Comparison of ENCODE assay signal across 22 mouse cellular contexts in genomic region chr15:11292246-11292645, GRCm38 (mm10).
DNase-seq lines count a peak whose midpoint lies in the region; ATAC-seq and TF ChIP-seq lines count a peak whose summit lies in the region.
"Had no signal": no experiment of that assay in that cellular context is flagged by ENCODE, and none has a peak within 500 bp of the region (broad histone marks: within the 10 kb centered on the region; RNA-seq: fewer than 3 reads in every experiment).

No protein-coding gene starts in this region.

- no peaks in the 10 kb centered on the region for H3K79me2 ChIP-seq in CH12.LX (replicated peaks; ENCODE audit: control insufficient read depth, extremely low read depth, insufficient read depth, poor library complexity, severe bottlenecking)

- WGBS in hindbrain, embryonic 11.5 days: 86% methylated on average over 5 of the region's 5 CpGs

- H3K36me3 ChIP-seq in CH12.LX (replicated peaks in 1 of 2; ENCODE audit: control insufficient read depth in 1 of 2, insufficient read depth in 1 of 2, low read length in 1 of 2): no peaks in the 10 kb centered on the region
- no peaks in the 10 kb centered on the region for H3K36me3 ChIP-seq in hindbrain, embryonic 11.5 days (ENCODE audit: control insufficient read depth, insufficient read depth, low read length)
- H3K36me3 ChIP-seq: G1E had no signal

- peak; percentile 7 for DNase-seq in CH12.LX (ENCODE audit: extremely low read depth)
- DNase-seq in Muller cell, postnatal 12 days (ENCODE audit: inconsistent ontology term): peak; percentile 19
- DNase-seq in telencephalon, adult 2 months (ENCODE audit: low read depth, low spot score): peak; percentile 5
- no peak for DNase-seq in cerebellum, postnatal 14 days
- DNase-seq in spleen, postnatal 4 days (ENCODE audit: low spot score in 2 of 2): no peak
- DNase-seq in hindbrain, embryonic 11.5 days (ENCODE audit: low spot score): no peak
- DNase-seq: adrenal gland, adult 2 months; adrenal gland, adult 8-10 months; adrenal gland, postnatal 10 days; adrenal gland, postnatal 14 days; adrenal gland, postnatal 25 days; adrenal gland, postnatal 36 days; B cell, adult 2 months; cerebellum, adult 11 months; cerebellum, adult 11-12 months; cerebellum, adult 18-20 months; cerebellum, adult 2 months; cerebellum, adult 8-10 months had no signal

- H3K4me2 ChIP-seq in CH12.LX (ENCODE audit: insufficient read depth, low read depth, poor library complexity, severe bottlenecking): peak overlapping the region; percentile 51
- no peak overlapping the region for H3K4me2 ChIP-seq in hindbrain, embryonic 11.5 days (replicated peaks; ENCODE audit: low read depth, low read length)

- peaks cover 2 to 13% of the 10 kb centered on the region in 2 experiments; a peak in 2 of 4 replicates for H3K4me1 ChIP-seq in CH12.LX (ENCODE audit: control insufficient read depth in 1 of 2, insufficient read depth in 2 of 2)
- H3K4me1 ChIP-seq in hindbrain, embryonic 11.5 days (replicated peaks; ENCODE audit: control insufficient read depth, insufficient read depth, low read length): no peaks in the 10 kb centered on the region

- H3K9me3 ChIP-seq in CH12.LX (replicated peaks; ENCODE audit: low read length): no peaks in the 10 kb centered on the region
- no peaks in the 10 kb centered on the region for H3K9me3 ChIP-seq in hindbrain, embryonic 11.5 days (ENCODE audit: control insufficient read depth, low read length)
- H3K9me3 ChIP-seq: G1E had no signal

- no peak for TF ChIP-seq RAD21 in CH12.LX (IDR thresholded peaks at IDR 0.05; ENCODE audit: low read depth, low read length)

- H3K27ac ChIP-seq in CH12.LX (ENCODE audit: insufficient read depth, low read depth): no peak overlapping the region
- no peak overlapping the region for H3K27ac ChIP-seq in hindbrain, embryonic 11.5 days (ENCODE audit: low read depth, low read length)

- in situ Hi-C loops in CH12.LX (cut with MboI; ENCODE audit: low pct_ligation_motif_present, low pct_unique_long_range_greater_than_20kb, low sequenced_read_pairs): no loop called here

- no peak for ATAC-seq in hindbrain, embryonic 11.5 days (ENCODE audit: low FRiP score)
- ATAC-seq: activated CD4-positive, CD25-positive, alpha-beta regulatory T cell, adult 4 months; CD4-positive, CD25-positive, alpha-beta regulatory T cell, adult 4 months; Patski had no signal

- no peak for TF ChIP-seq CTCF in CH12.LX (conservative IDR thresholded peaks at IDR 0.05 in 1 of 2, IDR thresholded peaks at IDR 0.05 in 1 of 2; ENCODE audit: low read depth in 2 of 2, low read length in 2 of 2)

- H3K9ac ChIP-seq in CH12.LX (ENCODE audit: insufficient read depth, low read depth): no peak overlapping the region; the same call in 1 of the 2 replicates
- H3K9ac ChIP-seq in hindbrain, embryonic 11.5 days (ENCODE audit: low read depth, low read length): no peak overlapping the region

- no peak overlapping the region for H3K4me3 ChIP-seq in CH12.LX (replicated peaks in 1 of 3; ENCODE audit: low read depth in 2 of 3, low read length in 2 of 3, poor library complexity in 1 of 3)
- no peak overlapping the region for H3K4me3 ChIP-seq in hindbrain, embryonic 11.5 days (ENCODE audit: low read depth, low read length)

- no peaks in the 10 kb centered on the region for H3K27me3 ChIP-seq in CH12.LX (replicated peaks)
- no peaks in the 10 kb centered on the region for H3K27me3 ChIP-seq in hindbrain, embryonic 11.5 days (ENCODE audit: control insufficient read depth, insufficient read depth, low read length)

- no peak for TF ChIP-seq POLR2A in CH12.LX (IDR thresholded peaks at IDR 0.05; ENCODE audit: low read depth, low read length)

- dilution Hi-C loops in CH12.LX (cut with MboI; ENCODE audit: extremely low pct_ligation_motif_present, extremely low pct_unique_long_range_greater_than_20kb, low sequenced_read_pairs): no loop called here

- TF ChIP-seq EP300 in CH12.LX (IDR thresholded peaks at IDR 0.05; ENCODE audit: low read length): peak; percentile 78

TF ChIP-seq in CH12.LX, 34 proteins besides CTCF, POLR2A, EP300 and RAD21:
- TF ChIP-seq NELFE (IDR thresholded peaks at IDR 0.05; ENCODE audit: low read depth, low read length): 0 out of 2 replicates have a peak, but pooled peaks have one; percentile 21
- peak; percentile 45 for TF ChIP-seq BHLHE40 (IDR thresholded peaks at IDR 0.05; ENCODE audit: low read depth, low read length)
- no peak for TF ChIP-seq HCFC1 (IDR thresholded peaks at IDR 0.05; ENCODE audit: low read depth, low read length)
- no peak for TF ChIP-seq UBTF (IDR thresholded peaks at IDR 0.05; ENCODE audit: low read depth, low read length)
- no peak for TF ChIP-seq GABPA (IDR thresholded peaks at IDR 0.05; ENCODE audit: insufficient replicate concordance, low read depth, low read length)
- no peak for TF ChIP-seq SMC3 (IDR thresholded peaks at IDR 0.05; ENCODE audit: low read depth, low read length)
- peak; percentile 64 for TF ChIP-seq RCOR1 (conservative IDR thresholded peaks at IDR 0.05; ENCODE audit: low read depth, low read length)
- peak; percentile 50; the same call in 1 of the 2 replicates for TF ChIP-seq MEF2A (IDR thresholded peaks at IDR 0.05; ENCODE audit: borderline replicate concordance, low read depth, low read length)
- no peak for TF ChIP-seq ZNF384 (IDR thresholded peaks at IDR 0.05; ENCODE audit: low read depth, low read length)
- no peak for TF ChIP-seq JUND (conservative IDR thresholded peaks at IDR 0.05; ENCODE audit: low read depth, low read length)
- TF ChIP-seq MAFK (IDR thresholded peaks at IDR 0.05; ENCODE audit: insufficient replicate concordance, low read length): 0 out of 2 replicates have a peak, but pooled peaks have one; percentile 36
- peak; percentile 73 for TF ChIP-seq IRF4 (IDR thresholded peaks at IDR 0.05; ENCODE audit: low read depth, low read length)
- TF ChIP-seq MXI1 (IDR thresholded peaks at IDR 0.05; ENCODE audit: low read depth, low read length): no peak
- TF ChIP-seq ETS1 (conservative IDR thresholded peaks at IDR 0.05; ENCODE audit: low read depth, low read length): peak; percentile 38; the same call in 1 of the 2 replicates
- no peak for TF ChIP-seq KAT2A (IDR thresholded peaks at IDR 0.05; ENCODE audit: insufficient replicate concordance, low read length)
- 0 out of 2 replicates have a peak, but pooled peaks have one; percentile 38 for TF ChIP-seq MAZ (IDR thresholded peaks at IDR 0.05; ENCODE audit: low read depth, low read length)
- peak; percentile 5; the same call in 1 of the 2 replicates for TF ChIP-seq JUN (IDR thresholded peaks at IDR 0.05; ENCODE audit: insufficient read depth, low read depth, low read length)
- TF ChIP-seq TCF12 (IDR thresholded peaks at IDR 0.05; ENCODE audit: low read depth, low read length): peak; percentile 71; the same call in 1 of the 2 replicates
- TF ChIP-seq ELF1 (IDR thresholded peaks at IDR 0.05; ENCODE audit: low read depth, low read length): no peak
- TF ChIP-seq USF2 (conservative IDR thresholded peaks at IDR 0.05; ENCODE audit: low read depth, low read length): no peak

Comparison
In these comparisons a context has a peak if more than half of its experiments do, and no peak if none do; other contexts are left out.
1. DNase-seq: peak in CH12.LX (single experiment), Muller cell, postnatal 12 days (single experiment) and telencephalon, adult 2 months (single experiment); none in cerebellum, postnatal 14 days (0 of 2), spleen, postnatal 4 days (0 of 2) and hindbrain, embryonic 11.5 days (single experiment).